Mouse (Mus musculus) heart, adult 2 months (tissue): ENCODE results near the gene Sptb. TPM values are rescaled to one million over a fixed set of nuclear protein-coding genes. Genes with fewer than 3 reads are reported as not detected.

Source experiments
- DNase-seq, 2 experiments: peaks; one replicate each; pipeline ENCODE4 v3.0.0; 2021
- H3K27ac ChIP-seq: fragments of 200-600 bp; 2 replicates; pipeline ENCODE4 v1.8.1; 2022
- H3K27me3 ChIP-seq: fragments of 200-500 bp; 2 replicates; pipeline ENCODE4 v1.6.1; 2012; ENCODE audit warnings: mild to moderate bottlenecking, low read length, inconsistent platforms, mixed read lengths; ENCODE audit not compliant: control insufficient read depth, insufficient read depth
- H3K36me3 ChIP-seq: fragments of 200-500 bp; 2 replicates; pipeline ENCODE4 v1.6.1; 2012; ENCODE audit warnings: low read length, inconsistent platforms; ENCODE audit not compliant: control insufficient read depth, insufficient read depth
- H3K4me1 ChIP-seq: fragments of 200-500 bp; 2 replicates; pipeline ENCODE4 v1.6.1; 2011; ENCODE audit warnings: low read length; ENCODE audit not compliant: control insufficient read depth, insufficient read depth
- H3K4me3 ChIP-seq: fragments of 200-600 bp; 2 replicates; pipeline ENCODE4 v1.8.1; 2022
- H3K79me2 ChIP-seq: fragments of 200-500 bp; replicated peaks from 2 replicates; pipeline ENCODE4 v1.6.1; 2012; ENCODE audit warnings: mild to moderate bottlenecking, inconsistent platforms, low read length, moderate library complexity, mixed read lengths; ENCODE audit not compliant: control insufficient read depth, insufficient read depth
- H3K9ac ChIP-seq: fragments of 200-500 bp; 2 replicates; pipeline ENCODE4 v1.6.1; 2012; ENCODE audit warnings: low read depth, mild to moderate bottlenecking, control low read depth, inconsistent platforms, low read length, mixed read lengths
- CTCF ChIP-seq: fragments of 200-600 bp; IDR thresholded peaks from 2 replicates; pipeline ENCODE4 v1.8.1; 2022; ENCODE audit warnings: antibody characterized with exemption, mild to moderate bottlenecking, moderate library complexity
- EP300 ChIP-seq: fragments of 200-500 bp; IDR thresholded peaks from 2 replicates; pipeline ENCODE4 v1.6.1; 2011; ENCODE audit warnings: low read depth, low read length, control low read depth; ENCODE audit not compliant: insufficient read depth
- POLR2A ChIP-seq: fragments of 200-500 bp; IDR thresholded peaks from 2 replicates; pipeline ENCODE4 v1.6.1; 2011; ENCODE audit warnings: mild to moderate bottlenecking, low read depth, low read length, control low read depth; ENCODE audit not compliant: insufficient read depth
- WGBS: fragments of 180-500 bp; shearing (Covaris S2); methylation state at CpG from one replicate; pipeline ENCODE4 v1.1.7; 2018; 5-methylcytosine and 5-hydroxymethylcytosine counted together
- intact Hi-C: fragments of 180-260 bp; cut with DNase I; formaldehyde crosslinking; loops from one replicate; pipeline ENCODE4 v1.15.1; 2025
- polyA plus RNA-seq: library from polyadenylated mRNA; depleted of rRNA; stranded (reverse); fragments of >200 nt; gene quantifications from 2 replicates; pipeline ENCODE4 v1.2.3, GENCODE M21; 2012
- total RNA-seq, 2 experiments: library from RNA; stranded (reverse); gene quantifications; 2 replicates each; pipeline ENCODE4 v1.2.3; 2021

The Sptb gene
- total and polyA plus RNA-seq, 3 experiments = 27.0 to 96.7 (median 81.2) TPM

DNA sequence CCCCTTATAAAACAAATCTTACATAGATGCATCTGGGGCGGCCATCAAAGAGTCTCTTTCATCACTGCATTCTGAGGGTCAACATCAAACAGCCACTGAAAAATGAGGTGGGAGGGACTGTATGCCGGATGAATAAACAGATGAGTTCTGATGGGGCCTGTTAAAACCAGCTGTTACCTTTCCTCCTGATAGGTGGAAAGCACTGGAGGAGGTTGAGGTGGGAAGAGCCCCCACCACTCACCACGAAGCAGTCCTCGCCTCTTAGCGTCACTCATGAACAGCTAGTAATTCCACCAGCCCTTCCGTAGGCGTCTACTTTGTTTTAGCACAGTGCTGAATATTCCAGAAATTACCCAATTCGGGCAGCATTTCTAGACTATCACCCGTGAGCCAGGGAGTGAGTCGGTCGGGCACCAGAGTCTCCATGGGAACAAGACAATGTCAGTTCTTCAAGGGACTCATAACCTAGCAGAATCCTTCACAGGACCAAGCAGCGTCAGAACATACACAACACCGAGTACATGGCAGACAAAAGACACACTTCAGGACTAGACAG, 13.9 kb downstream of the Sptb start:
- Histone ChIP-seq H3K27me3 (0 out of 2 replicates have a peak, but pooled peaks cover 1% of the 10 kb centered on the region), H3K9ac (no peak overlapping the region), H3K79me2 (0 out of 2 replicates have a peak, but pooled peaks cover 2% of the 10 kb centered on the region), H3K4me1 (no peaks in the 10 kb centered on the region; the same call in 1 of the 2 replicates), H3K36me3 (no peaks in the 10 kb centered on the region), H3K4me3 (no peak overlapping the region), H3K27ac (no peak overlapping the region)
- intact Hi-C loops = no loop called here
- TF ChIP-seq POLR2A = no peak
- no peak for TF ChIP-seq CTCF
- no peak for TF ChIP-seq EP300
- 86% methylated on average over 13 of the region's 13 CpGs for whole genome bisulfite sequencing
- no peak for DNase-seq

DNA sequence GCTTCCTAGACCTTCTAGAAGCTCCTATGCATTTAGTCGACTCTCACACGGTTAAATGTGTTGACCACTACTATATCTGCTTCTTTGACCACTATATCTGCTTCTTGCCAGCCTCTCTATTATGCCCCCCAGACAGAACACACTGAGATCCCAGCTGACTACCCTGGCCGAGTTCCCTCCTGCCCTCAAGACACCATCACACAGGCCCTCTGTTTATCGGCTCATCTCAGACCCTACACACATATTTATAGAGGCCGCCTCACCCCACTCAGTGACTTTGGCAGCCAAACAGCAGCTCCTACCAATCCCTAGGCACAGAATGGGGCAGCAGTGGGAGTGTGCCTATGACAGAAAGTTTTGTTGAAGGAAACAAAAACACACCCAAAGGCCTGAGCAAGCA, 14.6 kb downstream of the Sptb start:
- no peaks in the 10 kb centered on the region; the same call in 1 of the 2 replicates for H3K4me1 ChIP-seq
- TF ChIP-seq POLR2A (no peak), EP300 (no peak), CTCF (no peak)
- no peak for DNase-seq
- intact Hi-C loops = no loop called here
- H3K79me2 ChIP-seq = peaks cover 2% of the 10 kb centered on the region; the same call in 1 of the 2 replicates
- no peak overlapping the region for H3K27ac ChIP-seq
- WGBS = 58% methylated on average over 5 of the region's 5 CpGs
- no peak overlapping the region for H3K4me3 ChIP-seq
- no peak overlapping the region for H3K9ac ChIP-seq
- 0 out of 2 replicates have a peak, but pooled peaks cover 1% of the 10 kb centered on the region for H3K27me3 ChIP-seq
- no peaks in the 10 kb centered on the region for H3K36me3 ChIP-seq

DNA sequence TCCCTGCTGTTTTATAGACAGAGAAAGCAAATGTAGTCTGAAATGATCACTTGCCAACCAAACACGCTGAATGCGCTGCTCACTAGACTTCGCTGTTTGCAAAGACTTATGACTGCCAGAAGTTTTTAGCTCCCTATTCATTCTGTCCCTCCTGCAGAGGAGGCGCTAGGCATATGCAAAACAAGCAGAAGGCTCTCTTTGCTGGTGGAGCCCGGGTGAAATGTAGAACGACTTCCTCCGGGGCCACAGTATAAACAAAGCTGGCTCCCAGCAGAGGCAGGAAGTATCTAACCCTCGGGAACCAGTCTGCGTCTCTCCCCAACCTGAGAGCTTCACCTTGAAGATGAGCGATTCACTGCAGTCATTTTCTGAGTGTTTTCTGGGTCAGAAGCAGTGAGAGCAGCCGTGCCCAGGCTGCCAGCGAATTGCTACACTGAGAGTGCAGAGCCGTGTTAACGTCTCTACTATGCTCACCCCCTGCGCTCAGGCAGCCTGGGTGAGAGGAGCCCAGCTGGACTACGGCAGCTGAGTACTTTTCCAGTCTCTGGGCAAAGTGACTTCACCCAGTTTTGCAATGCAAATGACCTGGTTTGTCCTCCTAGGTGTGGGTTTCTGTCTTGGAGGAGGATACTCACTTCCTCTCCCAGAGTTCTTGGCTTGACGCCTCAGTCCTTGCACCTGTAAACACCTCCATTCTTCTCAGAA, 15.4 kb downstream of the Sptb start:
- Histone ChIP-seq H3K36me3 (no peaks in the 10 kb centered on the region), H3K4me3 (0 out of 2 replicates have a peak overlapping the region, but pooled peaks have one; percentile 7), H3K27me3 (0 out of 2 replicates have a peak, but pooled peaks cover 1% of the 10 kb centered on the region), H3K4me1 (no peaks in the 10 kb centered on the region; the same call in 1 of the 2 replicates), H3K9ac (no peak overlapping the region), H3K27ac (no peak overlapping the region), H3K79me2 (peaks cover 2% of the 10 kb centered on the region; the same call in 1 of the 2 replicates)
- 7% methylated on average over 17 of the region's 17 CpGs for WGBS
- intact Hi-C loops = no loop called here
- TF ChIP-seq CTCF = no peak
- no peak for TF ChIP-seq POLR2A
- TF ChIP-seq EP300 = no peak
- DNase-seq = no peak

DNA sequence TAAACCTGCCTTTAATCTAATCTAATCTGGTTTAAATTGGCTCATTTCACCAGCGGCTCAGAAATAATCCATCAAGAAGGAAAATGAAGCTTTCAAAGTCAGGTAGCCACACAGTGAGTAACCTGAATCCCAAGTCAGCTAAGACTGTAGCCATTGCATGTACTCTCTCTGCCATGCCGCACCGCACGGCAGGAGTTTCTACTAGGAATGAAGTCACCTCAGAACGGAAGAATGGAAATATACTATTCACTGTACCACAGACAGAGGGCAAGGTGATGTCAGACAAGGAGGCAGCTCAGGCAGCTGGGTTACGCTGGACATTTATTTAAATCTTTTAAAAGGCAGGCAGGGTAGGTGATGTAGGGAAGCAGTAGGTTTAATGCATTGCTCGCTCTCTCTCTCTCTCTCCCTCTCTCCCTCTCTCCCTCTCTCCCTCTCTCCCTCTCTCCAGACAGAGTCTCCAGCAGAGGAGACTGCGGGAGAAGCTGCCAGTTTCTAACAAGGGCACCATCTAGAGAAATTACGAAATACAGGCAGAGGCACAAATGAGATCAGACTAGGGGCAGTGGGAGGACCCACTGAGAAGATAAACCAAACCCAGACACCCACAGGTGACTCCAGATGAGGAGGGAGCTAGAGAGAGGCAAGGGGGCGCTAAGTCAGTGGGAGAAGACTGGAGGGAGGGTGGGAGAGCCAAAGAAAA, 22.7 kb downstream of the Sptb start:
- TF ChIP-seq CTCF = no peak
- TF ChIP-seq EP300 = no peak
- no peak for TF ChIP-seq POLR2A
- no peak overlapping the region for H3K4me3 ChIP-seq
- 71% methylated on average over 10 of the region's 10 CpGs for WGBS
- no peak for DNase-seq
- H3K4me1 ChIP-seq = peaks cover 1% of the 10 kb centered on the region; the same call in 1 of the 2 replicates
- no peaks in the 10 kb centered on the region for H3K27me3 ChIP-seq
- H3K9ac ChIP-seq = no peak overlapping the region
- intact Hi-C loops = no loop called here
- H3K27ac ChIP-seq = no peak overlapping the region
- no peaks in the 10 kb centered on the region for H3K36me3 ChIP-seq
- no peaks in the 10 kb centered on the region; the same call in 1 of the 2 replicates for H3K79me2 ChIP-seq

DNA sequence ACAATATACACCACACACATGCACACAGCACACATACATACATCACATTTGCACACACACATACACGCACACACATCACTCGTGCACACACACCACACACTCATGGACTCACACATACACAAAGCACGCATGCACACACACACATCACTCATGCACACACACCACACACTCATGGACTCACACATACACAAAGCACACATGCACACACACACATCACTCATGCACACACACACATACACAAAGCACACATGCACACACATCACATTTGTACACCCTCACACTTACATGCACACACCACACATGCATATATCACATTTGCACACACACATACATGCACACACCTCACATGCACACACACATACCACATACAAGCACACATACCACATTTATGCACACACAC, 24.7 kb downstream of the Sptb start:
- Histone ChIP-seq H3K36me3 (no peaks in the 10 kb centered on the region), H3K79me2 (no peaks in the 10 kb centered on the region; the same call in none of the 2 replicates), H3K4me1 (peaks cover 1% of the 10 kb centered on the region; the same call in 1 of the 2 replicates), H3K9ac (no peak overlapping the region), H3K27me3 (no peaks in the 10 kb centered on the region), H3K4me3 (no peak overlapping the region), H3K27ac (no peak overlapping the region)
- DNase-seq = no peak
- intact Hi-C loops = no loop called here
- TF ChIP-seq CTCF (no peak), EP300 (no peak), POLR2A (no peak)
- 97% methylated on average over 3 of the region's 3 CpGs for WGBS
